Mouse (Mus musculus): ENCODE results near the gene Pth2r. TPM values are rescaled to one million over a fixed set of nuclear protein-coding genes. Genes with fewer than 3 reads are reported as not detected.

The Pth2r gene
- 0.09 TPM in 1 of 2 replicates, not detected in the other for polyA plus RNA-seq (2016; fragmentation: Nextera tagmentation; extraction: Ambion mirVana)

DNA sequence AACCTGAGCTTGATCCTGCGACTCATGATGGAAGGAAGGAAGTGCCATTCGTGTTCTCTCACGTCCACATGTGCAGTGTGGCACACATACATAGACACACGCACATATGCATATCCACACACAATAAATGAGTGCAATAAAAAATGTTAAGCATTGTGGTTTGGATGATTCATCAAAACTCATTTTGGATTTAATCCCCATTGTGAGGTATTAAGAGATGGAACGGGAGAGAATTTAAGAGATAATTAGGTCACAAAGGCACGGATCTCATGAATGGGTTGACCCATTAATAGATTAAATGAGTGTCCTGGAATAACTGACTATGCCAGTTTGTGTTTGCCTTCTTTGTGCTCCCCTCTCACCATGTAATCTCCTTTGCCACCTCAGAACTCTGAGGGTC lies at the start of gene Pth2r:
Pth2r (plus strand) TSS at position 301 of the 400 bp plus-strand sequence.
- H3K4me3 ChIP-seq (replicated peaks): no peak within 1 kb of the TSS
- no peak within 1 kb of the TSS for H3K27ac ChIP-seq
- H3K9ac ChIP-seq (replicated peaks): no peak within 1 kb of the TSS
- H3K27me3 ChIP-seq: no peaks in the 10 kb centered on the region
- no peaks in the 10 kb centered on the region for H3K4me1 ChIP-seq (replicated peaks)
- WGBS: 90% methylated on average over 6 of the region's 6 CpGs
- no peaks in the 10 kb centered on the region for H3K9me3 ChIP-seq
- ATAC-seq (ENCODE audit: insufficient number of reproducible peaks, insufficient read depth, low FRiP score, low TSS enrichment, low read depth): no peak
- H3K4me2 ChIP-seq: no peak within 1 kb of the TSS
- H3K36me3 ChIP-seq: peaks cover 9% of the 10 kb centered on the region; the same call in 1 of the 2 replicates

DNA sequence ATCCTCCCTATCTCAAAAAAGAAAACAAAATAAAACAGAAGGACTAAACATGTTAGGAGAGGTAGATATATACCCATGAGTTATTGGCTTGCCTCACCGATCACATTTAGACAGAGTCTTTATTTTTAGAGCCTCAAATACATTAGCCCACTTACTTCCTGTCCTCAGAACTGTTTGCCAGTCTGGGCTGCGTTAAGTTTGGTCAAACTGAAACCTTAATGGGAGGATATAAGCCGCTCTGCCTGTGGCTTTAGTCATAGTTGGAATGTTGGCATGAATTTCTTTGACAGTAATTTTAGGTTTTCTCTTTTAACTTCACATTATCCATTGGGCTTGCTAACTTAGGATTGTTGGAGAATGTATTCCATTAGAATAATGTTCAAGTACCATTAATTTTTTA lies 44.1 kb upstream of the Pth2r start:
- Histone ChIP-seq H3K9ac (replicated peaks) (no peak overlapping the region), H3K36me3 (peaks cover 28% of the 10 kb centered on the region), H3K4me3 (replicated peaks) (no peak overlapping the region), H3K4me2 (no peak overlapping the region), H3K27ac (no peak overlapping the region), H3K9me3 (no peaks in the 10 kb centered on the region), H3K27me3 (no peaks in the 10 kb centered on the region), H3K4me1 (replicated peaks) (no peaks in the 10 kb centered on the region)
- ATAC-seq (ENCODE audit: insufficient number of reproducible peaks, insufficient read depth, low FRiP score, low TSS enrichment, low read depth): no peak
- 78% methylated on average over 3 of the region's 3 CpGs for WGBS

GRCm38 (mm10) chr1:65245637-65246036 lies 36.2 kb upstream of the Pth2r start:
- H3K36me3 ChIP-seq: peaks cover 24% of the 10 kb centered on the region
- no peak overlapping the region for H3K4me3 ChIP-seq (replicated peaks)
- 87% methylated on average over 1 of the region's 1 CpGs for WGBS
- no peaks in the 10 kb centered on the region for H3K4me1 ChIP-seq (replicated peaks)
- no peak overlapping the region for H3K9ac ChIP-seq (replicated peaks)
- no peak overlapping the region for H3K4me2 ChIP-seq
- no peaks in the 10 kb centered on the region for H3K9me3 ChIP-seq
- H3K27me3 ChIP-seq: no peaks in the 10 kb centered on the region
- no peak overlapping the region for H3K27ac ChIP-seq
- no peak for ATAC-seq (ENCODE audit: insufficient number of reproducible peaks, insufficient read depth, low FRiP score, low TSS enrichment, low read depth)

GRCm38 (mm10) chr1:65280461-65280860 lies 1.4 kb upstream of the Pth2r start:
- no peak for ATAC-seq (ENCODE audit: insufficient number of reproducible peaks, insufficient read depth, low FRiP score, low TSS enrichment, low read depth)
- Histone ChIP-seq H3K4me3 (replicated peaks) (no peak overlapping the region), H3K4me1 (replicated peaks) (no peaks in the 10 kb centered on the region), H3K36me3 (peaks cover 11% of the 10 kb centered on the region; the same call in 1 of the 2 replicates), H3K4me2 (no peak overlapping the region), H3K27ac (no peak overlapping the region), H3K9ac (replicated peaks) (no peak overlapping the region), H3K27me3 (no peaks in the 10 kb centered on the region), H3K9me3 (no peaks in the 10 kb centered on the region)
- 67% methylated on average over 3 of the region's 3 CpGs for WGBS

GRCm38 (mm10) chr1:65282766-65283165 lies 910 bp downstream of the Pth2r start:
- Histone ChIP-seq H3K4me3 (replicated peaks) (no peak overlapping the region), H3K9me3 (no peaks in the 10 kb centered on the region), H3K9ac (replicated peaks) (no peak overlapping the region), H3K27me3 (no peaks in the 10 kb centered on the region), H3K36me3 (peaks cover 6% of the 10 kb centered on the region; the same call in 1 of the 2 replicates), H3K4me2 (no peak overlapping the region), H3K4me1 (replicated peaks) (no peaks in the 10 kb centered on the region), H3K27ac (no peak overlapping the region)
- no peak for ATAC-seq (ENCODE audit: insufficient number of reproducible peaks, insufficient read depth, low FRiP score, low TSS enrichment, low read depth)
- 8% methylated on average over 6 of the region's 6 CpGs for WGBS

DNA sequence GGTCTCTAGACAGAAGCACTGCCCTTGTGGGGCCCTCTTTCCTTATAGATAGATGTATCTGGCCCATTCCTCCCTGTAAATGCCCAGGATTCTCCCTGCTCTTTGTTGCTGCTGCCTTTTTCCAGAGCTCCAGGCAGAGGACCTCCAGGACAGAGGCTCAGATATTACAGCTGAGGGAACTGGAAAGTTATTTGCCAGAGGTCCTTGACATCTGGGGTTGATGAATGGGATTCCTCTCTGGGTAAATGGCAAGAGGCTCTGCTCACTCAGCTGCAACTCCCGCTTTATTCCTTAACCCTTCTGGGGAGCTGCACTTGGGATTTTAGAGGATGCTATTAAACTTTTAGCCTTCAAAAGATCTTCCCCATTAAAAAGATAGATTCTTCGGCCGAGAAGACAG lies 26.6 kb downstream of the Pth2r start:
- no peak for ATAC-seq (ENCODE audit: insufficient number of reproducible peaks, insufficient read depth, low FRiP score, low TSS enrichment, low read depth)
- H3K4me1 ChIP-seq (replicated peaks): peaks cover 11% of the 10 kb centered on the region
- WGBS: 69% methylated on average over 3 of the region's 3 CpGs
- no peak overlapping the region for H3K9ac ChIP-seq (replicated peaks)
- peaks cover 17% of the 10 kb centered on the region for H3K27me3 ChIP-seq
- no peak overlapping the region for H3K4me2 ChIP-seq
- H3K9me3 ChIP-seq: no peaks in the 10 kb centered on the region
- no peak overlapping the region for H3K27ac ChIP-seq
- no peaks in the 10 kb centered on the region for H3K36me3 ChIP-seq
- H3K4me3 ChIP-seq (replicated peaks): no peak overlapping the region

GRCm38 (mm10) chr1:65311214-65311933 lies 29.5 kb downstream of the Pth2r start:
- Histone ChIP-seq H3K4me2 (peak overlapping the region; percentile 83), H3K27me3 (peaks cover 17% of the 10 kb centered on the region), H3K27ac (no peak overlapping the region), H3K4me1 (replicated peaks) (peaks cover 11% of the 10 kb centered on the region), H3K36me3 (no peaks in the 10 kb centered on the region), H3K9me3 (no peaks in the 10 kb centered on the region), H3K9ac (replicated peaks) (peak overlapping the region; percentile 51; the same call in 1 of the 2 replicates), H3K4me3 (replicated peaks) (peak overlapping the region; percentile 42)
- peak; percentile 75 for ATAC-seq (ENCODE audit: insufficient number of reproducible peaks, insufficient read depth, low FRiP score, low TSS enrichment, low read depth)
- WGBS: 2% methylated on average over 29 of the region's 29 CpGs

DNA sequence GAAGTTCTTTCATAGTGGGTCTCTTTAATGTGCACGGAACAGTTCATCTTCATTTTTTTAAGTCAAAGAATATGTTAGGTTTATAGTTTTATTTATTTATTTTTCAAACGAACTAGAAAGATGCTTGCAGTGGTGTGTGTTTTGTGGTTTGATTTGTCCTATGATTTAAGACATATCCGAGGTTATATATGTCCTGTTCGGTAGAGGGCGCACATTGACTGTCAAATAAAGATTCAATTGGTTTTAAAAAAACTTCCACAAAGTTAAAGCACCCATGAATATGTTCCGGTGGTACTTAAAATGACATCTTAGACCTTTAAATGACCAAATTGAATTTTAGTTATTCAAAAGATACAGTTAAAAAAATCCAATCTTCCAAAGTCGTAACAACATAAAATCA lies 30.3 kb downstream of the Pth2r start:
- Histone ChIP-seq H3K9ac (replicated peaks) (no peak overlapping the region), H3K27ac (no peak overlapping the region)
- ATAC-seq (ENCODE audit: insufficient number of reproducible peaks, insufficient read depth, low FRiP score, low TSS enrichment, low read depth): no peak

GRCm38 (mm10) chr1:65312896-65313295 lies 31.0 kb downstream of the Pth2r start:
- Histone ChIP-seq H3K27me3 (peaks cover 17% of the 10 kb centered on the region), H3K9ac (replicated peaks) (no peak overlapping the region), H3K4me1 (replicated peaks) (peaks cover 11% of the 10 kb centered on the region), H3K36me3 (no peaks in the 10 kb centered on the region), H3K4me3 (replicated peaks) (no peak overlapping the region), H3K27ac (no peak overlapping the region), H3K9me3 (no peaks in the 10 kb centered on the region), H3K4me2 (no peak overlapping the region)
- no peak for ATAC-seq (ENCODE audit: insufficient number of reproducible peaks, insufficient read depth, low FRiP score, low TSS enrichment, low read depth)
- WGBS: 81% methylated on average over 2 of the region's 2 CpGs

More for the DNA sequence above, 30.3 kb downstream of the Pth2r start:
- WGBS: 15% methylated on average over 7 of the region's 7 CpGs
- H3K27me3 ChIP-seq: peaks cover 17% of the 10 kb centered on the region
- peaks cover 11% of the 10 kb centered on the region for H3K4me1 ChIP-seq (replicated peaks)
- H3K36me3 ChIP-seq: no peaks in the 10 kb centered on the region
- H3K9me3 ChIP-seq: no peaks in the 10 kb centered on the region
- peak overlapping the region; percentile 83 for H3K4me2 ChIP-seq
- no peak overlapping the region for H3K4me3 ChIP-seq (replicated peaks)

DNA sequence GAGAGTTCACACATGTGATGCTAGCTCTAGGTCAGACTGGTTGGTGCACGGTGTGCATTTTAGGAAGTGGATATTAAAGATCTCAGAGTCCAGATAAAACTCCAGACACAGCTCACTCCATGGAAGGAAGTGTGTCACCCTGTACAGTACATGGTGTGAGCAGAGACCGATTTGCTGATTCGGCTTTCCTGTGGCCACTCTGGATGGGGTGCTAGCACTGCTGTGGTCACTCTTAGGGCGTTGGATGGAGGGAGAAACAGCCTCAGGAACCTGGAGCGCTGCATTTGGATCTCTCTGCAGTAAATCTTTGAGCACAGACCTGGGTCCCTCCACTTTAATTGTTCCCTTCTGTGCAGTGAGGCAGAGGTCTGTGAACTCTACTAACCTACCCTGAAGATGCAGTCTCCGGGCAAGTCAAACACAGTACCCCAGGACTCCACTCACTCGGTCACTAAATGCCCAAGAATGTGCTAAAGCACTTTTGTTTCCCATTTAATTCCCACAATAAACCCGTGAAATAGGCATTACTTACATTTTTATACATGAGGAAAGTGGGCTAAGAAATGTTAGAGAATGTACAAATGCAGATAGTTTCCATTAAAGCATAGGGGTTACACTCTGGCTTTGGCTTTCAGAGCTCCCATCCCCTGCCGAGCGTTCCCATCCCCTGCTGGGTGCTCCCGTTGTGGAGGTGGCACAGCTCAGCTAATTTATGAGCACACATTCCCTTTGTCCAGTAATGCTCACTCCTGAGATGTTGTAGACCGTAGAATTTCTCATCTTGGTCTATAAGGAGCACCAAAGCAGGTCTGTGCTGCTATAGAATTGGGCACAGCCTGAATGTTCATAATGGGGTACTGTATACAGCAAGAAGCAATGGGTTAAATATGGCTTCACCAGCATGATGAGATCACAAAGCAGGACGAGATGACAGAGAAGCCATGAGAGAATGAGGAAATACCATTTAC lies 32.5 kb downstream of the Pth2r start:
- no peaks in the 10 kb centered on the region for H3K36me3 ChIP-seq
- no peak overlapping the region for H3K4me3 ChIP-seq (replicated peaks)
- no peak overlapping the region for H3K9ac ChIP-seq (replicated peaks)
- no peak overlapping the region for H3K27ac ChIP-seq
- 54% methylated on average over 13 of the region's 13 CpGs for WGBS
- no peak for ATAC-seq (ENCODE audit: insufficient number of reproducible peaks, insufficient read depth, low FRiP score, low TSS enrichment, low read depth)
- H3K27me3 ChIP-seq: peaks cover 17% of the 10 kb centered on the region
- H3K4me1 ChIP-seq (replicated peaks): peaks cover 11% of the 10 kb centered on the region
- H3K9me3 ChIP-seq: no peaks in the 10 kb centered on the region
- H3K4me2 ChIP-seq: no peak overlapping the region

DNA sequence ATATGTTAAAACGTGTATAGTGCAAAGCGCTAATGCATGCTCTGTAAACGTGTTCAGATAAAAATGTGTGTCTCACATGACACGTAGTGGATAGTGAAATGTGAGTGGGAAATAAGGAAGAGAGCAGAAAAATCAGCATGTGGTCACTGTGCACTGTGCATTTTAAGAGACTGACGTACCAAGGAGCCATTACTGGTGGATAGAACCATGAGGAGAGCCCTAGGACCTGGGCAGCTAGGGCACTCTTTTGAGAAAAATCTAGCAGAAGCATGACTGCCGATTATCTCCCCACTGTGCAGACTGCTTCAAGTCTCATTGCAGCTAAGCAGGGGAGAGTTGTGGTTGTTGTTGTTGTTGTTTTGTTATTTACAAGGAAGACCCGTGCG lies 33.2 kb downstream of the Pth2r start:
- Histone ChIP-seq H3K4me1 (replicated peaks) (peaks cover 11% of the 10 kb centered on the region), H3K4me3 (replicated peaks) (no peak overlapping the region), H3K9me3 (no peaks in the 10 kb centered on the region), H3K27ac (no peak overlapping the region), H3K9ac (replicated peaks) (no peak overlapping the region), H3K27me3 (peaks cover 17% of the 10 kb centered on the region), H3K36me3 (no peaks in the 10 kb centered on the region), H3K4me2 (no peak overlapping the region)
- WGBS: 85% methylated on average over 8 of the region's 8 CpGs
- no peak for ATAC-seq (ENCODE audit: insufficient number of reproducible peaks, insufficient read depth, low FRiP score, low TSS enrichment, low read depth)
